Mouse (Mus musculus) cerebellum, postnatal 25 days (tissue): ENCODE data around the gene Mpzl1.
A peak's percentile ranks its signal among the peaks of the same experiment; 100 is the strongest.

ENCODE experiments used
- DNase-seq, 2 experiments: peaks; one replicate each; pipeline ENCODE4 v3.0.0; 2021; ENCODE audit warnings: mixed read lengths in 2 of 2

Gene Mpzl1

GRCm38 (mm10) chr1:165576005-165576404, 58.3 kb downstream of the Mpzl1 start:
- no peak for DNase-seq

DNA sequence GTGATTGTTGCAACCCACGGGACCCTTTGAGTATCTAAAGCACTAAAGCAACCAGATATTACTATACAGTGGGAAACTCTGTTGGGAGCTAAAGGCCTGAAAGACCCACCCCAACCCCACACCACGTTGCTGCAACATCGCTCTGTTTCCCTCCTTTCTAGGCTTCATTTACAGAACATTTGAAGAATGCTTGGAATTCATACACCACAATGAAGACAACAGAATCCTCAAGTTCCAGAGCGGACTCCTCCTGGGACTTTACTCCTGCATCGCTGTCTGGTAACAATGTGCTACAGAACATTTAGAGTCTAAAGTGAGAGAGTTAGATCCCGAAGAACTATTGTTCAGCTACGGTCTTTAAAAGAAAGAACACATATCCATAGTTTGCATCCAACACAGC, 66.9 kb downstream of the Mpzl1 start:
- DNase-seq, result no peak

DNA sequence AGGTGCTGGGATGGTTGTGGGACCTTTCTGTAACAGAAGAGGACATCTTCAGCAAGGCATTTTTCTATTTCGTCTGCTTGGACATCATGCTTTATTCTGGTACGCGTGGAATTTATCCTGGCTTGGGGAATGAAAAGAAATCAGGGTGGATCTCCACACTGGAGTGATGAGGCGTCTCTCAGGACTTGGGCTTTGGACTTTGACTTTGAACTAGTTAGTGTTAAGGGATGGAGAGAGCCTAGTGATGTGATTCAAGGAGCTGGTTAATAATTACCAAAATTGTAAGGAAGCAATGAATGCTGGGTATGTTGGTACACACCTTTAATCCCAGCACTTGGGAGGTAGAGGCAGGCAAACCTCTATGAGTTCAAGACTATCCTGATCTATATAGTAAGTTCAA, 69.1 kb downstream of the Mpzl1 start:
- no peak for DNase-seq

DNA sequence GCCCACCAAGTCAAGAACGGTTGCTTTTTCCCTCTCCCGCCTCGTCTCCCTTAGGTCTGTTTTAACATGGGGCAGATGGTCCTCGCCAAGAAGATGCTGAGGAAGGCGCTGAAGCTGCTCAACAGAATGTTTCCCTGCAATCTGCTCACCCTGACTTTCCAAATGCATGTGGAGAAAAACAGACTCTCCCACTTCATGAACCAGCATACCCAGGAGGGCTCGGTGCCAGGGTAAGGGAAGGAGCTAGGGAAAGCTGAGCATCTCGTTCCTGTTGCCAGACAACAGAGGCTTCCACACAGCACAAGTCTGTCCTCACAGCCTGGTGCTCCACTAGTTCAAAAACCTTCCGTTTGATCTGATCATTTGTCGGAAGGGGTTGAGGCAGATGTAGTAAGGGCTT, 75.3 kb downstream of the Mpzl1 start:
- peak; percentile 79 to 86 for DNase-seq

DNA sequence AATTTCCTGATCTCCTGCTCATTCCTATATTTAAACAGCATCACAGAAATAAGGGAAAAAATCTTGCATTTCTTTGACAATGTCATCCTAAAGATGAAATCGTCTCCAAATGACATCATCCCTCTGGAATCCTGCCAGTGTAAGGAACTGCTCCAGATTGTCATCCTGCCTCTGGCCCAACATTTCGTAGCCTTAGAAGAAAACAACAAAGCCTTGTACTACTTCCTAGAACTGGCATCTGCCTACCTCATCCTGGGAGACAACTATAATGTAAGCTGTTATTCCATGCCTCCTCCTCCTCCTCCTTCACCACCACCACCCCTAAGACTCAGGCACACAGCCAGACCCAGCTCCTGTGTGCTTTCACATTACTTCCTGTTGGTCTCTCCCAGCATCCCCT, 77.6 kb downstream of the Mpzl1 start:
- peak in 1 of 2 experiments; percentile 30 for DNase-seq
